Mouse (Mus musculus) G1E (cell line): ENCODE data around the gene Jarid2.

Source experiments
- CTCF ChIP-seq: IDR thresholded peaks from 2 replicates; pipeline ENCODE4 v1.5.1; 2012; ENCODE audit warnings: low read depth, low read length, inconsistent platforms, mixed read lengths
- GATA1 ChIP-seq: IDR thresholded peaks from 2 replicates; pipeline ENCODE4 v1.6.1; 2012; ENCODE audit warnings: borderline replicate concordance, low read length, inconsistent platforms, mixed read lengths
- GATA2 ChIP-seq: IDR thresholded peaks from 2 replicates; pipeline ENCODE4 v1.6.1; 2012; ENCODE audit warnings: low read depth, low read length, inconsistent platforms, borderline replicate concordance
- POLR2AphosphoS5 ChIP-seq: IDR thresholded peaks from 2 replicates; pipeline ENCODE4 v1.6.1; 2012; ENCODE audit warnings: low read depth, low read length, inconsistent platforms; ENCODE audit not compliant: insufficient replicate concordance
- TAL1 ChIP-seq: conservative IDR thresholded peaks from 2 replicates; pipeline ENCODE4 v1.6.1; 2012; ENCODE audit warnings: low read depth, low read length, inconsistent platforms, mixed read lengths

- TF ChIP-seq CTCF, result no peak
- no peak for TF ChIP-seq GATA1
- TF ChIP-seq TAL1, result no peak
- no peak for TF ChIP-seq POLR2AphosphoS5
- TF ChIP-seq GATA2, result no peak
Measured at GRCm38 (mm10) chr13:44908790-44909189, 179.5 kb downstream of the Jarid2 start.
